Mouse (Mus musculus): ENCODE measurements around the gene Cbx3.

Gene Cbx3

GRCm38 (mm10) chr6:51470311-51471178 is at the start of gene Cbx3:
Gene Cbx3 (plus strand): TSS chr6:51470360.
- peak; percentile 96 for DNase-seq (ENCODE audit: low read depth)

- DNase-seq (ENCODE audit: low read depth), result no peak
Measured at GRCm38 (mm10) chr6:51423466-51424122, 46.6 kb upstream of the Cbx3 start.

- DNase-seq (ENCODE audit: low read depth), result no peak
Measured at GRCm38 (mm10) chr6:51424537-51424936, 45.6 kb upstream of the Cbx3 start.

- DNase-seq (ENCODE audit: low read depth), result peak; percentile 45
Measured at GRCm38 (mm10) chr6:51432535-51433397, 37.4 kb upstream of the Cbx3 start, which contains the start of gene Nfe2l3. Gene Nfe2l3 (plus strand): TSS chr6:51432670.

- DNase-seq (ENCODE audit: low read depth), result no peak
Measured at GRCm38 (mm10) chr6:51434270-51434669, 35.9 kb upstream of the Cbx3 start.

- DNase-seq (ENCODE audit: low read depth), result peak; percentile 64
Measured at GRCm38 (mm10) chr6:51437665-51438064, 32.5 kb upstream of the Cbx3 start.

- DNase-seq (ENCODE audit: low read depth), result no peak
Measured at GRCm38 (mm10) chr6:51438826-51439330, 31.3 kb upstream of the Cbx3 start.

GRCm38 (mm10) chr6:51442191-51442835 is 27.8 kb upstream of the Cbx3 start:
- DNase-seq (ENCODE audit: low read depth), result no peak

- no peak for DNase-seq (ENCODE audit: low read depth)
Measured at GRCm38 (mm10) chr6:51452927-51453503, 17.1 kb upstream of the Cbx3 start.

GRCm38 (mm10) chr6:51454949-51455348 is 15.2 kb upstream of the Cbx3 start:
- no peak for DNase-seq (ENCODE audit: low read depth)

GRCm38 (mm10) chr6:51456198-51456597 is 14.0 kb upstream of the Cbx3 start:
- no peak for DNase-seq (ENCODE audit: low read depth)

GRCm38 (mm10) chr6:51457283-51457682 is 12.9 kb upstream of the Cbx3 start:
- no peak for DNase-seq (ENCODE audit: low read depth)

- no peak for DNase-seq (ENCODE audit: low read depth)
Measured at GRCm38 (mm10) chr6:51457770-51458387, 12.3 kb upstream of the Cbx3 start.

GRCm38 (mm10) chr6:51458925-51459312 is 11.2 kb upstream of the Cbx3 start:
- peak; percentile 56 for DNase-seq (ENCODE audit: low read depth)

- DNase-seq (ENCODE audit: low read depth), result peak; percentile 58
Measured at GRCm38 (mm10) chr6:51459313-51460020, 10.7 kb upstream of the Cbx3 start.

- no peak for DNase-seq (ENCODE audit: low read depth)
Measured at GRCm38 (mm10) chr6:51460021-51460360, 10.2 kb upstream of the Cbx3 start.

GRCm38 (mm10) chr6:51460363-51460762 is 9.8 kb upstream of the Cbx3 start:
- DNase-seq (ENCODE audit: low read depth), result no peak

- DNase-seq (ENCODE audit: low read depth), result peak; percentile 70
Measured at GRCm38 (mm10) chr6:51467649-51468048, 2.5 kb upstream of the Cbx3 start.

- DNase-seq (ENCODE audit: low read depth), result peak; percentile 94
Measured at GRCm38 (mm10) chr6:51468891-51469561, 1.1 kb upstream of the Cbx3 start.

Data from NIH3T3 (cell line).